In genomic region chr1:35786668-35787213, GRCm38 (mm10) we compare ENCODE assay signal across 14 mouse cellular contexts.
"Had no signal": no experiment of that assay in that cellular context is flagged by ENCODE, and none has a peak within 500 bp of the region (broad histone marks: within the 10 kb centered on the region; RNA-seq: fewer than 3 reads in every experiment).

No protein-coding gene starts in this region.

- DNase-seq: kidney, adult 11 months; kidney, postnatal 36 days; layer of hippocampus, adult 9-11 months; layer of hippocampus, postnatal 36 days; liver, embryonic 13.5 days; liver, postnatal 0 days; right cerebral cortex, adult 18-20 months; right cerebral cortex, postnatal 25 days; thymus, postnatal 36 days had no signal

- H3K4me1 ChIP-seq: kidney, embryonic 15.5 days; limb, embryonic 15.5 days; liver, embryonic 13.5 days; midbrain, embryonic 12.5 days; neural tube, embryonic 15.5 days had no signal

- H3K4me3 ChIP-seq: kidney, embryonic 15.5 days; limb, embryonic 15.5 days; liver, embryonic 13.5 days; midbrain, embryonic 12.5 days; myocyte; neural tube, embryonic 15.5 days had no signal
